Mouse (Mus musculus): ENCODE measurements at regions not wholly inside any gene's neighbourhood (a gene's known extent, or its start where the extent isn't known, plus 50 kb on each side); places are given as distances from the start of the nearest gene placed in this dataset.

GRCm38 (mm10) chr8:11909146-11909545, 68.9 kb downstream of the Tex29 start:
- DNase-seq, result no peak

DNA sequence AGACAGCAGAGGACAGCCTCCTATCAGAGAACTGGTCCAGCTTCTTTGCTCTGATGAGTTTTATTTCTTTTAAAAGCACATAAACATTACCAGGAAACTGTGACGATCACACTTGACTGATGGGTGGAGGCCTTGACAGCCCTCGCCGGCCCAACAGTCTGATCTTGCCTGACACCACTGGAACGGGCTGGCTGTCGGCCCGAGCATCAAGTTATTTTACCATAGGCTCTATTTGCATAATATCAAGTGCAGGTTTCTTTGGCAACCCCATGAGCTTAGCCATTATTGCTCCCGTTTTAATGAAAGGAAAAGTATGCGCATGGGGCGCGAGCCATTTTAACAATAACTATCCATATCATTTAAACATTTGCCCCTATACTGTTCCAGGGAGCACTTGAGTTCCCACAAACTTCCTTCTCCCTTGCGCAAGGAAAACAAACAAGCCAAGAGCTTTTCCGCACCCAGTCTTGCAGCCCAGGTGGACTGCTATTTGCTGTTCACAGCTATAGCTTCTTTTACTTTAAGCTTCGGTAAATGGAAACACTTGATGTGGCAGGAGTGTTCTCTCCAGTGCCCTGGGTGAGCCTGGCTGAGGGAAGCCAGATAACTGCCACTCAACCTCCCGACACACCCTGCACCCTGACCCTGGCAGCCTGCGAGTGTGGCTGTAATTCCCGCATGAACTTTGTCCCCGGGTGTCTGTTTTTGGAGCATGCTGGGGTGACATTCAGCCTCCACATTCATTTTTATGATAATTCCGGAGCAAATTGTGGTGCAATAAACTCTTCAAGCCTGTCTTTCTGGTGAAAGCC, 71.6 kb downstream of the Tex29 start:
- DNase-seq, result no peak

GRCm38 (mm10) chr8:11912451-11913128, 72.3 kb downstream of the Tex29 start:
- no peak for DNase-seq

GRCm38 (mm10) chr8:11913129-11913900, 73.0 kb downstream of the Tex29 start:
- no peak for DNase-seq

DNA sequence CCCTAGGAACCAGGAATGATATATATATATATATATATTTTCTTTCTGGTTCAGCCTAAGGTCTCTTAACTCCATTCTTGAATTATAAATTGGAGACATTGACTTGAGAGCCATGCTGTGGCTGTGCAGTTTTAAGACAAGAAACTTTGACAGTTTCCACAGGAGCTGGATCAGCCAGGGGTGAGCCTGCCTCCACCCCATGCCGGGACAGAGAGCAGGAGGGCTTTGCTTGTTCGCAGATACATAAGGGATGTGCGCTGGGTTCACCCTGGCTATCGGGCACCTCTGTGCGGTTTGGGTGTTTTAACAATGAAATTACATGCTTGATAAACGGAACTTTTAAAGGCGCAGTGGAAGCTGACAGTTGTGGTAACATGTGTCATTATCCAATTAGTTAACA, 73.9 kb downstream of the Tex29 start:
- DNase-seq, result no peak

DNA sequence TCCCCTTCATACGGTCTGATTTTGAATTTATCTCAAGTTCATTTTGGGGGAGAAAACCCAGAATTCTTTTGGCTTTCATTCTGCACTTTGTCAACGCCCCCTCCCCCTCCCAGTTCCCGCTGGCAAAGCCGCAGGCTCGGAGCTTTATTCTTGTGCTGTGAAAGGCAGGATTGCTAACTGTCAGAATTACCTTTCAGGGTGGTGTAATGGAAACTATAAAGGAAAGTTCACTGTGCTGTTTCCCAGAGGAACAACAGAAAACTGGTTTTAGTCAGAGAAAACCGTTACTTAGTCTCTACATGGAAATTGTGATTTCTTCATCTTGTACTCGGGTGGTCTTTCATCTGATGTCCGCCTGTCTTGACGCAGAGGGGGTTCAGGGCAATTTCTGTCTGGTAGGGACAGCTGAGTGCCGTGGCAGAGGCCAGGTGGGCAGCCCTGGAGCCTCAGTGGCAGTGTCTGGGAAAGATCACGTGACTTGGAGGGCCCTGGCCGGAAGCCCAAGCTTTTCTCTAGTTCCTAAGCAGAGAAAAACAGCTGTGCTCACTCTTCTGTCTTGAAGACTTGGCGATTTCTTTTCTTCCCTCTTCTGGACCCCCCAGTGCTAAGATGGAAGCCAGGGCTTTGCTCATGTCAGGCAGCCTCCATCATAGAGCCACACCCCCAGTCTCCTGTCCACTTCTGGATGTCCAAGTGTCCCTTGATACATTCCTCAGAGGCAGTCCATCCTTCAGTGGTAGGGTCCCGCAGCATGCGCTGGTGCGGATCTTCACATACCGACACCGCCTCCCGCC, 74.6 kb downstream of the Tex29 start:
- DNase-seq, result no peak

DNA sequence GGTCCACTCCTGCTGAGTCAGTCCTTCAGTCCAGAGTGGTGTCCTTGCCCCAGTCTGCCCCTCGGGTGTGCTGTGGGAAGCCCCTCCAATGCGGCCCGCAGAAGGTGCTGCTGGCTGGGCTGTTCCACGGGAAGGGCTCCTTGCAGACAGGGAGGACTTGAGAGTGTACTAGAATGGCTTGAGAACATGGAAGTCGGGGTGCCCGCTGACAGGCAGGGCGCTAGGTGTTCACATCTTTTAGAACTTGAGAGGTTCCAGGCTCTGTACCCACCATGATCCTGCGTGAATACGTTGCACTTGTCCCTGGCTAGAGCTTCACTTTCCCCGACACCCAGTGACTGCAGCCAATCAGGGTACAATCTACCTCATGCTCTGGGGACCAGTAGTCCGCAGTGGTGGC, 75.4 kb downstream of the Tex29 start:
- no peak for DNase-seq

DNA sequence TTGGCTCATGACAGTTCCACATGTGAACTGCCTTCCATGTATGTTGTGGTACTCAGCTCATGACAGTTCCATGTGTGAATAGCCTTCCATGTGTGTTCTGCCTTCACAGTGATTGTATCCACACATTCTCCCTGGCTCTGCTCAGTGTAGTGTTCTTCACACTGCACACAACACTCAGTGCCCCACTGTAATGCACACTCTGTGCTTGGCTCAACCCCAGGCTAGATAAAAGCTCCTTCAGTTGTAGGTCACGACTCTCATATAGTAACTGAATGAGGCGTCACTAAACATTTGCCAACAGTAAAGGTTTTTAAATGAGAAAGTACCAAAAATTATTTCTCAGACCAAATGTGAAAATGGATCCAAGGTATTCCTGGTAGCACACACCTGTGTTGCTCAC, 79.6 kb downstream of the Tex29 start:
- no peak for DNase-seq

GRCm38 (mm10) chr8:11923115-11923514, 82.8 kb downstream of the Tex29 start:
- peak; percentile 9 for DNase-seq

GRCm38 (mm10) chr8:11924165-11924564, 83.9 kb downstream of the Tex29 start:
- DNase-seq, result peak; percentile 58

DNA sequence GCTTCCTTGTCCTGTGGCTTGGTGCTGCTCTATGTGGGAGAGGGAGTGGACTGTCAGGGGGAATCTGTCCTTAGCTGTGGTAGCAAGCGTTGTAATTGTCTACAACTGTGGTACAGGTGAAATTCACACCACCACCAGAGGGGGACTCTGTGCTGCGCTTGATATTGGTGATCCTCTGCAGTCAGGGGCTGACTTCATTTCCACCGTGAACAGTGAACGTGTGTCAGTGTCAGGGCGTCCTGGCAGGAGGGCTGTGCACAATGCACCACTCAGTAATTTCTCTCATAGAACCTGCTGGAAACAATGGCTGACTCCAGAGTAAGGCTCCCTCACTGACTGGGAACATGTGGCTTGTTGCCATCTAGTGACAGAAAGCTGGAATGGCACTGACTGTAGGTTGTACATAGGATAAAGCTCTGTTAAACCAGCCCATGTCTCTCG, 102.6 kb downstream of the Tex29 start:
- DNase-seq, result peak; percentile 12

GRCm38 (mm10) chr8:11947766-11948165, 107.5 kb downstream of the Tex29 start:
- no peak for DNase-seq

- no peak for DNase-seq
Measured at GRCm38 (mm10) chr8:11956268-11956667, 116.0 kb downstream of the Tex29 start.

GRCm38 (mm10) chr8:11957046-11957783, 116.9 kb downstream of the Tex29 start:
- peak; percentile 10 for DNase-seq

GRCm38 (mm10) chr8:11958176-11958575, 117.9 kb downstream of the Tex29 start:
- DNase-seq, result no peak

DNA sequence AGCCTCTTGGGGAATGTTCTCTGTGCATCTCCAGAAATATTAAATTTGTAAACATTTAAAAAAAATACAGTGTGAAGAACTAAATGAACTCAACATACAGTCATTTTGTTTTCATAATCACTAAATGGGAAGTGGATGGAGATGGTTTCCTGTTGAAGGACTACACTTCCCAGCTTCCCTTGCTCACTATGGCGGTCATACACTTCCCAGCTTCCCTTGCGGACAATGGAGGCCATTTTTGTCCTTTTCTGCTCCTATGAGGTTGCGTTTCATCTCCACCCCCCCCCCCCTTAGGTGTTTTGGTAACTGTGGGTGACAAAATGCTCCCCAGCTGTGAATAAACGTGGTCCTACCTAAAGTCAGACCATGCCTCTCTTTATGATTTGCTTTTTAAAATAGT, 119.2 kb downstream of the Tex29 start:
- no peak for DNase-seq

- DNase-seq, result no peak
Measured at GRCm38 (mm10) chr8:11963575-11963974, 123.3 kb downstream of the Tex29 start.

- no peak for DNase-seq
Measured at GRCm38 (mm10) chr8:11967670-11968069, 127.4 kb downstream of the Tex29 start.

- DNase-seq, result no peak
Measured at GRCm38 (mm10) chr8:11970515-11970914, 130.2 kb downstream of the Tex29 start.

DNA sequence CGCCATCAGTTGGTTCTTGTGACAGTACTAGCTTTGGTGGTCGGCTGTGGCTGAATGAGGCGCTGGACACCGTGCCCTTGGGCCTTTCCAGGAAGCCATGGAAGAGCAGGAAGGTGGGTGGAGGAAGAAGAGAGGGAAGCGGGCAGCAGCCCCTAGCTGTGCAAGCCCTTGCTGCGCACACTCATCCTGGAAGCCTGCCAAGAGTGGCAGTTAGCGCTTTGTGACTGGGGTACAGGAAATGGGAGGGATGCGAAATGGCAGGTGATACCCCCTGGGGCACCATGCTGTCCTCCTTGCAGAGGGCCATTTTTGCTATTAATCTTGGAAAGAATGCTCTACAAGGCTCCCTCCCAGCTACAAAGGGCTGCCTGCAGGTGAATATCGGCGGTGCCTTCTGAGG, 133.2 kb downstream of the Tex29 start:
- peak; percentile 3 for DNase-seq

DNA sequence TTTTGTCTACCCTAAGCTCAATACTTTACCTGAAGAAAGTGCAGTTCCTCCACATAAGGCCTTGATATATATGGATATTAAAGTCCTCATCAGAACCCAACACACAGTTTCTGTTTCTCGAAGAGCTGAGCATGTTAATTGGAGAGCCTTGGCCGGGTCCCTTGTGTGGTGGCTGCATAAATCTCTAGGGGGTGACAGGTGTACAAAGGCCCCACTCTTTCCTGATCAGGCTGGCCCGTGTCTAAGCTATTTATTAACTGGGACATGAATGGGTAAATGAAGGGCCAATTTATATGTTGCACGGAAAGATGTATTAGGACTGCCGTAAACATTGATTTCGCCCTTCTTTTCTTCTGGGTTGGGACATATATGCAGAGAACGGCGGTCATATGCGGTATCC, 136.8 kb downstream of the Tex29 start:
- no peak for DNase-seq

DNA sequence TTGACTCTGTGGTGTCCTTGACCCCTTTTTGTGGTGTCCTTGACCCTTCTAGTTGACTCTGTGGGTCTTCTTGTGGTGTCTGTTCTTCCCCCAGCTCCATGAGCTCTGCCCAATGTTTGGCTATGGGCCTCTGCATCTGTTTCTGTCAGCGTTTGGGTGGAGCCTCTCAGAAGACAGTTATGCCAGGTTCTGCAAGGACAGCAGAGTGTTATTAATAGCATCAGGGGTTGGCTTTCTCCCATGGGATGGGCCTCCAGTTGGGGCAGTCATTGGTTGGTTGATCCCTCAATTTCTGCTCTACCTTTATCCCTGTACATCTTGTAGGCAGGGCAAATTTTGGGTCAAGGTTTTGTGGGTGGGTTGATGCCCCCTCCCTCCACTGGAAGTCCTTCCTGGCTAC, 138.8 kb downstream of the Tex29 start:
- no peak for DNase-seq
